Mouse (Mus musculus) bone marrow, adult 2 months (tissue): ENCODE results near the gene Itga3.

Source experiments
- CTCF ChIP-seq: fragments of 200-500 bp; IDR thresholded peaks from 2 replicates; pipeline ENCODE4 v1.5.1; 2011; ENCODE audit warnings: low read length, control low read depth; ENCODE audit not compliant: control insufficient read depth, insufficient read depth
- POLR2A ChIP-seq: fragments of 200-500 bp; IDR thresholded peaks from 2 replicates; pipeline ENCODE4 v1.6.1; 2011; ENCODE audit warnings: low read depth, mild to moderate bottlenecking, control low read depth, low read length, borderline replicate concordance; ENCODE audit not compliant: control insufficient read depth

DNA sequence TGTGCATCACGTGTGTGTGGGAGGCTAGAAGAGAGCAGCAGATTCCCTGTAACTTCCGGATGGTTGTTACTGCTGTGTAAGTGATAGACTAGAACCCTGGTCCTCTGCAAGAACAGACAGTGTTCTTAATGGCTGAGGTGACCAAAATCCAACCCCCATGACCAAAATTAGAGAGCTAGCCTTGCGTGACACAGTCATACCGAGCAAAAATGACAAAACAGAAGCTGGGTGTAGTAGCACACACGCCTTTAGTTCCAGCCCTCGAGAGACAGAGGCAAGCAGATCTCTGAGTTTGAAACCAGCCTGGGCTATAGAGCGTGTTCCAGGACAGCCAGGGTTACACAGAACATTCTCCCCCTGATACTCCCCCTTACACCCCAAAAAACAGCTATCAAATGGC is 33.5 kb upstream of the Itga3 start:
- TF ChIP-seq CTCF (no peak), POLR2A (no peak)
